Mouse (Mus musculus): ENCODE measurements around the gene Gjb1. TPM values are rescaled to one million over a fixed set of nuclear protein-coding genes. Genes with fewer than 3 reads are reported as not detected.
A peak's percentile ranks its signal among the peaks of the same experiment; 100 is the strongest.
"Not testable (repeated sequence)": the region's sequence is repeated elsewhere in the genome, so short reads cannot be mapped to it uniquely, and the experiment has no call there.

The Gjb1 gene
- total and polyA plus RNA-seq, 2 experiments from 2014 or later = 2.1 to 2.4 TPM

DNA sequence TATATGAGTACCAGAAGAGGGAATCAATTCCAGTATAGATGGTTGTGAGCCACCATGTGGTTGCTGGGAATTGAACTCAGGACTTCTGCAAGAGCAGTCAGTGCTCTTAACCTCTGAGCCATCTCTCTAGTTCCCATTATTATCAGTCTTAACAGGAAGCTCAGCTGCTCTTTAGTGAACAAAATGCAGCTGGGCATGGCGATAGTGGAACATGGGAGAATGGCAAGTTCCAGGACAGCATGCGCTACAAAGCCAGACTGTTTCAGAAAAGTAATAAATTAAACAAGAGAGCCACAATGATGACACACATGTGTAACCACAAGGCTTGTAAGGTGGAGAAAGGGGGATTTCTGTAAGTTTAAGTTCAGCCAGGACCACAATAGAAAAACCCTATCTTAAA lies 30.7 kb upstream of the Gjb1 start:
- 95% methylated on average over 2 of the region's 2 CpGs for WGBS
- H3K9me3 ChIP-seq (ENCODE audit: low read length) = no peaks in the 10 kb centered on the region
- no peak for TF ChIP-seq CTCF (IDR thresholded peaks at IDR 0.05; ENCODE audit: low read depth)
- no peak overlapping the region for H3K4me2 ChIP-seq (ENCODE audit: low read depth)
- no peak overlapping the region for H3K9ac ChIP-seq
- H3K27me3 ChIP-seq (ENCODE audit: insufficient read depth, low read length) = no peaks in the 10 kb centered on the region
- H3K4me3 ChIP-seq (ENCODE audit: low read depth, low read length) = no peak overlapping the region
- H3K4me1 ChIP-seq (ENCODE audit: insufficient read depth) = no peaks in the 10 kb centered on the region
- ATAC-seq (no peak), DNase-seq (no peak)
- no peak overlapping the region for H3K27ac ChIP-seq (ENCODE audit: low read depth, low read length)
- H3K36me3 ChIP-seq (ENCODE audit: insufficient read depth) = no peaks in the 10 kb centered on the region

DNA sequence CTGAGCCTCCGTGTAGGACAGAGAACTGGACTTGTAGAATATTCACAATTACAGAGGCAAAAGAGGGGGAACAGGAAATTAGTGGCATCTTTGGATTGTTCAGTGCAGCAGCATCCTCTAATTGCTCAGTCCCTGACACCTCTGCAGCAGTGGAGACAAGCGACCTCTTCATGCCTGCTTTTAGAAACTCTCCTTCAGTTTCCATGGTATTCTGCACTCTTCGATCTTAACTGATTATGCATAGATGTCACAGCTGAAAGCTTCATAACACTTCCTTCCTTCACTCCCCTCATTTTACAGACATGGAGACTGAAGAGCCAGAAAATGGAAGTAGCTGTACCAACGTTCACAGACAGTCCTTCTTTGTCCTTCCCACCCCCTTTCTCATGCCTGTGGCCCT lies 29.7 kb upstream of the Gjb1 start:
- Histone ChIP-seq H3K4me3 (ENCODE audit: low read depth, low read length) (no peak overlapping the region), H3K9ac (no peak overlapping the region), H3K36me3 (ENCODE audit: insufficient read depth) (no peaks in the 10 kb centered on the region), H3K27me3 (ENCODE audit: insufficient read depth, low read length) (no peaks in the 10 kb centered on the region), H3K9me3 (ENCODE audit: low read length) (no peaks in the 10 kb centered on the region), H3K4me1 (ENCODE audit: insufficient read depth) (no peaks in the 10 kb centered on the region), H3K4me2 (ENCODE audit: low read depth) (no peak overlapping the region), H3K27ac (ENCODE audit: low read depth, low read length) (peak overlapping the region; percentile 64; the same call in 1 of the 2 replicates)
- 53% methylated on average over 4 of the region's 4 CpGs for WGBS
- no peak for TF ChIP-seq CTCF (IDR thresholded peaks at IDR 0.05; ENCODE audit: low read depth)
- peak; percentile 88 for ATAC-seq
- DNase-seq = peak; percentile 23

DNA sequence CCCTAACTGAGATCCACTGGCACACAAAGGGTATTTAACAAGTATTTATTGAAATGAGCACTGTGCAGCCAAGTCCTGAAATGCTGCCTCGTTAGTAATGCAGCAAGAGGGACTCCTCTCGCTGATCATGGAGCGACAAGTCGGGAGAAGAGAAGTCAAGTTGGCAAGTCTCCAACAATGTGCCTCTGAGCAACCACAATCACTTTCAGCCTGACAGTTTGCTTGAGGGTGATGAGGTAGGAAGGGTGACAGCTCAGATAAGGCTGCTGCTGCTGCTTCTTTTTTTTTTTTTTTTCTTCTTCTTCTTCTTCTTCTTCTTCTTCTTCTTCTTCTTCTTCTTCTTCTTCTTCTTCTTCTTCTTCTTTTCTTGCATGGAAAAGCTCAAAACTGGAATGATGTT lies 25.0 kb upstream of the Gjb1 start:
- H3K4me2 ChIP-seq (ENCODE audit: low read depth) = no peak overlapping the region
- no peaks in the 10 kb centered on the region for H3K27me3 ChIP-seq (ENCODE audit: insufficient read depth, low read length)
- no peaks in the 10 kb centered on the region for H3K9me3 ChIP-seq (ENCODE audit: low read length)
- WGBS = 30% methylated on average over 4 of the region's 4 CpGs
- H3K27ac ChIP-seq (ENCODE audit: low read depth, low read length) = no peak overlapping the region
- no peak overlapping the region for H3K4me3 ChIP-seq (ENCODE audit: low read depth, low read length)
- TF ChIP-seq CTCF (IDR thresholded peaks at IDR 0.05; ENCODE audit: low read depth) = no peak
- ATAC-seq (peak; percentile 56; the same call in 1 of the 2 replicates), DNase-seq (peak; percentile 37)
- no peaks in the 10 kb centered on the region for H3K4me1 ChIP-seq (ENCODE audit: insufficient read depth)
- no peaks in the 10 kb centered on the region for H3K36me3 ChIP-seq (ENCODE audit: insufficient read depth)
- H3K9ac ChIP-seq = no peak overlapping the region

DNA sequence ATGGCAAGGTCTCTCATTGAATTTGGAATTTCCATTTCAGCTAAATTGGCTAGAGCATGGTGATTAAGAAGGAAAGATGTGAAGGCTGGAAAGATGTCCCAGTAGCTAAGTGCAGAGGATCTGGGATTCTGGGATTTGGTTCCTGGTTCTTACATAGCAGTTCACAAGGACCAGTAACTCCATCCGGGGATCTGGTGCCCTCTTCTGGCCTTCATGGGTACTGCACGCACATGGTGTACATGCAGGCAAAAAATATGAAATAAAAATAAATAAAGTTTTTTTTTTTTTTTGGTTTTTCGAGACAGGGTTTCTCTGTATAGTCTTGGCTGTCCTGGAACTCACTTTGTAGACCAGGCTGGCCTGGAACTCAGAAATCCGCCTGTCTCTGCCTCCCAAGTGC lies 17.3 kb upstream of the Gjb1 start:
- H3K27me3 ChIP-seq (ENCODE audit: insufficient read depth, low read length); ATAC-seq; DNase-seq; H3K36me3 ChIP-seq (ENCODE audit: insufficient read depth); H3K4me2 ChIP-seq (ENCODE audit: low read depth); H3K9ac ChIP-seq; H3K4me3 ChIP-seq (ENCODE audit: low read depth, low read length); H3K27ac ChIP-seq (ENCODE audit: low read depth, low read length); H3K9me3 ChIP-seq (ENCODE audit: low read length); H3K4me1 ChIP-seq (ENCODE audit: insufficient read depth): not testable (repeated sequence)
- WGBS = 68% methylated on average over 4 of the region's 4 CpGs
- peak; percentile 19; the same call in 1 of the 2 replicates for TF ChIP-seq CTCF (IDR thresholded peaks at IDR 0.05; ENCODE audit: low read depth)

DNA sequence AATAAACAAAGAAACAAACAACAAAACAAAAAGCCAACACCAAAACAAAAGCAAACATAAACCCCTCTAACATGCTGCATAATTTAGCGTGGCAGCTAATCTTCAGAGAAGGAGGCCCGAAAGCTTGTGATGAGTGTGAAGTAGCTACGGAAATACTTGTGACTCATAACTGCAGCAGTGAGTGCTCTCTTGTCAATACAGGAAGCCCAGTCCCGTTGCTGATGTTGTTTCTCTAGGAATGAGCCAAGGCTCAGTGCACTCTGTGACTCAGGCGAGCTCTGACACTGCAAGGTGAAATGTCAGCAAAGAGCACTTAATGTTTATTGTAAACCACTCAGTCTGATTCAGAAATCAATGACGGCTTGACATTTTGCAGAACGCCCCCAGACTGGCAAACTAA lies 7.2 kb upstream of the Gjb1 start:
- Histone ChIP-seq H3K36me3 (ENCODE audit: insufficient read depth) (no peaks in the 10 kb centered on the region), H3K9ac (no peak overlapping the region), H3K4me2 (ENCODE audit: low read depth) (no peak overlapping the region), H3K9me3 (ENCODE audit: low read length) (no peaks in the 10 kb centered on the region), H3K27me3 (ENCODE audit: insufficient read depth, low read length) (no peaks in the 10 kb centered on the region), H3K4me1 (ENCODE audit: insufficient read depth) (no peaks in the 10 kb centered on the region), H3K4me3 (ENCODE audit: low read depth, low read length) (no peak overlapping the region), H3K27ac (ENCODE audit: low read depth, low read length) (no peak overlapping the region)
- no peak for TF ChIP-seq CTCF (IDR thresholded peaks at IDR 0.05; ENCODE audit: low read depth)
- no peak for DNase-seq
- WGBS = 77% methylated on average over 7 of the region's 7 CpGs
- ATAC-seq = no peak

DNA sequence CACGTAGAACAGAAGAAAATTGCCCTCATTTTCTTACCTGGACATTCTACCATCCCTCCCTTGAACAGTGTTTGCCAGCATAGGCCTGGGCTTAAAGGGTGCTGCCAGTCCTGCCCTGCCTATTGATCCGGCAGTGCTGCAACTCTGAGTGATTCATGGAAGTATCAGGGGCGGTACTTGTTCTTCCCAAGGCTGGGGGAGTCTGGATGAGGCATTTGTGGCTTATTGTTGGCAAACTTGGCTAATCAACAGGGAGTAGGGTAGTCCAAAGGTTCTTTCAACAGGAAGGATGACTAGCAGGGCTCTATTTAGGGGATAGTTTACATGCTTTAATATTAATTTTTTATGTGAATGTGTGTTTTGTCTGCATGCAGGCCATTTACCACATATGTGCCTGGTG lies 5.6 kb upstream of the Gjb1 start:
- WGBS = 67% methylated on average over 3 of the region's 3 CpGs

DNA sequence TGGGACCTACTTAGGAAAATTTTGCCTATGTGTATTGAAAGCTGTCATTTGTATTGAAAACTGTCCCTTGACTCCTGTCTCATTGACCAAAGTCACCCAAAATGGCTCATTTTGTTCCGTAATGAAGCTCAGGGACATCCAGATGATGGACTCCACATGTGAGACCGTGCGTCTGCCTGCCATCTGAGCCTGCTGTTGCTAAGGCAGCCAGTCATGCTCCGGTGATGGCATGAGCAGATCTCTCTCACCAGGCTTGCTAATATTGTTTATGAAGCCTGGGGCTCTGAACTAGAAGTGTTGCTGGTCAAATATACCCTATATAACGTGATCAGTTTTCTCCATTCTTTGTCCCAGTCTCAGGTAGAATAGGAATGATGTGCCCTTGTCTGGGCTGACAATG lies 3.2 kb upstream of the Gjb1 start:
- no peak for ATAC-seq
- no peak for DNase-seq
- WGBS = 79% methylated on average over 5 of the region's 5 CpGs

More for the DNA sequence above, 5.6 kb upstream of the Gjb1 start:
- DNase-seq (no peak), ATAC-seq (no peak)
- no peaks in the 10 kb centered on the region for H3K9me3 ChIP-seq (ENCODE audit: low read length)
- H3K27me3 ChIP-seq (ENCODE audit: insufficient read depth, low read length) = no peaks in the 10 kb centered on the region
- H3K36me3 ChIP-seq (ENCODE audit: insufficient read depth) = no peaks in the 10 kb centered on the region
- H3K4me1 ChIP-seq (ENCODE audit: insufficient read depth) = no peaks in the 10 kb centered on the region
- no peak for TF ChIP-seq CTCF (IDR thresholded peaks at IDR 0.05; ENCODE audit: low read depth)
- no peak overlapping the region for H3K4me2 ChIP-seq (ENCODE audit: low read depth)
- H3K9ac ChIP-seq = no peak overlapping the region
- no peak overlapping the region for H3K4me3 ChIP-seq (ENCODE audit: low read depth, low read length)
- no peak overlapping the region for H3K27ac ChIP-seq (ENCODE audit: low read depth, low read length)

DNA sequence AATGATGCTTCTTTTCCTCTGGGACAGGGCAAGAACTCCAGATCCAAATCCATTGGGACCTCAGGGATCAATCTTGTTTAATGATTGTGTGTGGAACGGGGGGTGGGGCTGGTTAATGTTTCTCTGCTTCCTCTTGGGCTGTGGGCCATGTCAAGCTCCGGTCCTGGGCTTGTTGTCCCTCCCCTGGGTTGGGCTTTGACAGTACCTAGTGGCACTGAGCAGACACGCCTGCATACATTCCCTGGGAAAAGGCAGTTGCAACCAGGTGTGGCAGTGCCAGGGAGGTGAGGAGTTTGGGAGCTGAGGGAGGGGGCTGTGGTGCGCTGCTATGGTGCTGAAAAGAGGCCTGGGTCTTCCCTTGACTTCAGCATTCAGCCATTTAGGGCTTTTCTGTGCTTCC lies 898 bp downstream of the Gjb1 start:
- Histone ChIP-seq H3K9me3 (ENCODE audit: low read length) (no peaks in the 10 kb centered on the region), H3K36me3 (ENCODE audit: insufficient read depth) (no peaks in the 10 kb centered on the region), H3K27ac (ENCODE audit: low read depth, low read length) (no peak overlapping the region), H3K9ac (no peak overlapping the region), H3K4me1 (ENCODE audit: insufficient read depth) (no peaks in the 10 kb centered on the region), H3K4me2 (ENCODE audit: low read depth) (no peak overlapping the region), H3K27me3 (ENCODE audit: insufficient read depth, low read length) (no peaks in the 10 kb centered on the region), H3K4me3 (ENCODE audit: low read depth, low read length) (no peak overlapping the region)
- no peak for DNase-seq
- ATAC-seq = no peak
- WGBS = 64% methylated on average over 4 of the region's 4 CpGs
- TF ChIP-seq CTCF (IDR thresholded peaks at IDR 0.05; ENCODE audit: low read depth) = no peak

More for the DNA sequence above, 3.2 kb upstream of the Gjb1 start:
- Histone ChIP-seq H3K27me3 (ENCODE audit: insufficient read depth, low read length) (no peaks in the 10 kb centered on the region), H3K9ac (no peak overlapping the region), H3K36me3 (ENCODE audit: insufficient read depth) (no peaks in the 10 kb centered on the region), H3K27ac (ENCODE audit: low read depth, low read length) (no peak overlapping the region), H3K4me3 (ENCODE audit: low read depth, low read length) (no peak overlapping the region), H3K9me3 (ENCODE audit: low read length) (no peaks in the 10 kb centered on the region), H3K4me2 (ENCODE audit: low read depth) (no peak overlapping the region), H3K4me1 (ENCODE audit: insufficient read depth) (no peaks in the 10 kb centered on the region)
- TF ChIP-seq CTCF (IDR thresholded peaks at IDR 0.05; ENCODE audit: low read depth) = no peak

All from forebrain, postnatal 0 days (tissue).